Mouse (Mus musculus): ENCODE measurements around the gene Gm11042.

Gm11042 gene

DNA sequence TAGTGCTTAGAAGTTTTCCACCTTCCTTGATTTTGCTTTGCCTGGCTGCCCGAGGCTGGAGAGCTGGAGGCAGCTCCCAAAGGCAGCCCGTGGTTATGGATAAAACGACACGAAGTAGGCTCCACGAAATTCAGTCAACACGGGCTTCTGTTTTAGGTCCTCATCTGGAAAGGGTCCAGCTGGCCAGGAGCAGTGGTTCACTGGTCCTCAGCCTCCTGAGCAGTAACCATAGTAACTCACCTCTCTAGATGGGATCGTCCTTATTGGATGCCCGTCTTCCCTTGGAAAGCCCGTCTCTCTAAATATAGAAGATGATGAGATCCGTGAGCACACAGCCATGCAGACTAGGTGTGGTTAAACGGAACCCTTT lies 31.5 kb downstream of the Gm11042 start:
- peak; percentile 66 for ATAC-seq (ENCODE audit: low TSS enrichment)

DNA sequence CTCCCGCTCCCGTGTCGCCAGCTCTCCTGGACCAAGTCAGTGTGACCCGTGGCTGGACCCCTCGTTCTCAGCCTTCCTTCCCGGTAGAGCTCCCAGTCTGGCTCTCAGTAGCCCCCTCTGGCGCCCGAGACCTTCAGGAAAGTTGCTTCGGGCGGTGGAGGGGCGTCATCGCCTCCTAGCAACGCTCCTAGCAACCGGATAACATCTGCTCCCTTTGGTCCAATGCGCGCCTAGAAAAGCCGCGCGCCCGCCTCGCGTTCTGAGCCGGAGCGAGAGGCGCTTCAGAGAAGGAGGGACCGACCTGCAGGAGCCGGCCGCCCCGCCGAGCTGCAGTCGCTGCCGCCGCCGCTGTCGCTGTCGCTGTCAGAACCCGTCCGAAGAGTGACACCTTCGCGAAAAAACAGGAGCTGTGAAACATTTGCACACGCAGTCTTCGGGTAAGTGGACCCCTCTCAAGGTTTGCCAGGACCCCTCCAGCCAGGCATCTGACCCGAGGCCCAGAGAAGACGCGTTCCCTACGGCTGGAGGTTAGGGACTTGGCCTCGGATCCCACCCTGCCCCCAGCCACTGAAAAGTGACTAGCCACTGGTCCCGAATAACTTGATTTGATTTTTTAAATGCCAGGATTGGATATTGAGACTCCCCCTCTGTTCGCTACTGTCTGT lies 32.0 kb downstream of the Gm11042 start:
- ATAC-seq (ENCODE audit: low TSS enrichment): peak; percentile 89

- ATAC-seq (ENCODE audit: low TSS enrichment): no peak
Measured at GRCm38 (mm10) chr12:74282846-74283245, 33.3 kb downstream of the Gm11042 start.

- ATAC-seq (ENCODE audit: low TSS enrichment): no peak
Measured at GRCm38 (mm10) chr12:74281403-74281802, 34.8 kb downstream of the Gm11042 start.

- ATAC-seq (ENCODE audit: low TSS enrichment): peak; percentile 48
Measured at GRCm38 (mm10) chr12:74277265-74277664, 38.9 kb downstream of the Gm11042 start.

DNA sequence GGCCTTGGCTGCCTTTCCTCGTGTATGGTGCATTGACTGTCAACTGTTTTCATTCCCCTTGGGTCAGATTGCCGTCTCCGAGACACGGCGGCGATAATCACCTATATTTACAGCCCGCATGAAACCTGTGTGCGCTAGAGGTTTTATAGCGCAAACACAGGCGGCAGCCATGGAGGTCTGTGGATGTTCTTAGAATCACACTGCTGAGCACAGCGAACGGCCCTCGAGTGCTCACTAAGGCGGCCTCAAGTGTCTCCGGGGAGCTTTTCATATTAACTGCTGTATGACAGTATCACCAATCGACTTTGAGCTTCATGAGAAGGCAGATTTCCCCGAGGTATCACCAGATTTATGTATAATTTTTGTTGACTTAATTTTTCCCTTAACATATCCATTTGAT lies 43.6 kb downstream of the Gm11042 start:
- no peak for ATAC-seq (ENCODE audit: low TSS enrichment)

DNA sequence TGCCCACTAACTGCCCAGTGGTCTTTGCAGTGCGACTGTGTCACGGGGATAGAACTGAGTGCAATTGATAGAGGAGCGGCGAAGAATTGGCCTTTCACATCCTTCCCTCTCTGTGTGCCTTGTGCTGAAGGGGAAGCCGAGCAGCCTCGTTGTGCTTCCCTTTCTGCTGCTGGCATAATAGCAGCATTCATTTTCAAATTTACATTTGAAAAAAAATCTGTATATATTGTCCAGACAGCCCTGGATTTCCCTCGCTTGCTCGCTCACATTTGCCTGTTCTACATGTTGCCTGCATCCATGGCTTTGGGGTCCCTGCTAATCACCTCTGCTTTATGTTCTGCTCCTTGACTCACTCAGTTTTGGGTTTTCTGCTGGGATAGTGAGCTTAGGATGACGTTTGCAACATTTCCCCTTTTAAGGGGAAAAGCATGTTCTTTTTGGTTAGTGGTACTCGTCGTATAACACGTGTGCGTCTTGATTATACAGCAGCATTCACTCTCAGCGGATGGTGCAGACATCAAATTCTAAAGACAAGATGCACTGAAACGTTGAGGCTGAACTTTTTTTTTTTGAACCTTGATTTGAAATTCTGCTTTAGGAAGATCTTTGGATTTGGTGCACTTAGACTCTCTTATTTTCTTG lies 47.4 kb downstream of the Gm11042 start:
- no peak for ATAC-seq (ENCODE audit: low TSS enrichment)

- ATAC-seq (ENCODE audit: low TSS enrichment): peak; percentile 84
Measured at GRCm38 (mm10) chr12:74267049-74267448, 49.1 kb downstream of the Gm11042 start.
